Mouse (Mus musculus) forebrain, embryonic 16.5 days (tissue): ENCODE results near the gene Skil. TPM values are rescaled to one million over a fixed set of nuclear protein-coding genes. Genes with fewer than 3 reads are reported as not detected.
A peak's percentile ranks its signal among the peaks of the same experiment; 100 is the strongest.

Experiments used
- ATAC-seq: fragments of 200-750 bp; cut with Nextera tagmentation; 2 replicates; pipeline ENCODE4 v1.8.0; 2017; ENCODE audit warnings: mild to moderate bottlenecking, moderate library complexity
- H3K27ac ChIP-seq: fragments of 300-500 bp; sonication (generic); 2 replicates; pipeline ENCODE4 v1.5.1; 2014; ENCODE audit warnings: low read length, control low read depth
- H3K27me3 ChIP-seq: fragments of 300-500 bp; sonication (generic); replicated peaks from 2 replicates; pipeline ENCODE4 v1.6.1; 2014; ENCODE audit warnings: low read length; ENCODE audit not compliant: control insufficient read depth, insufficient read depth
- H3K36me3 ChIP-seq: fragments of 300-500 bp; sonication (generic); 2 replicates; pipeline ENCODE4 v1.6.1; 2014; ENCODE audit not compliant: control insufficient read depth, insufficient read depth
- H3K4me1 ChIP-seq: fragments of 300-500 bp; sonication (generic); replicated peaks from 2 replicates; pipeline ENCODE4 v1.6.1; 2014; ENCODE audit warnings: low read length; ENCODE audit not compliant: control insufficient read depth, insufficient read depth
- H3K4me2 ChIP-seq: fragments of 300-500 bp; sonication (generic); 2 replicates; pipeline ENCODE4 v1.6.1; 2014; ENCODE audit warnings: mild to moderate bottlenecking, low read length, control low read depth
- H3K4me3 ChIP-seq: fragments of 300-500 bp; sonication (generic); replicated peaks from 2 replicates; pipeline ENCODE4 v1.5.1; 2014; ENCODE audit warnings: mild to moderate bottlenecking, low read length, control low read depth
- H3K9ac ChIP-seq: fragments of 300-500 bp; sonication (generic); replicated peaks from 2 replicates; pipeline ENCODE4 v1.6.1; 2014; ENCODE audit warnings: low read depth, low read length, control low read depth
- H3K9me3 ChIP-seq: fragments of 300-500 bp; sonication (generic); 2 replicates; pipeline ENCODE4 v1.6.1; 2016; ENCODE audit warnings: low read length; ENCODE audit not compliant: control insufficient read depth
- WGBS: fragments of 180-500 bp; shearing (Covaris S2); extraction: QIAGEN DNeasy Blood & Tissue Kit; methylation state at CpG from one replicate; pipeline ENCODE4 v1.1.7; 2014; 5-methylcytosine and 5-hydroxymethylcytosine counted together
- polyA plus RNA-seq: library from polyadenylated mRNA; unstranded; fragments of >200 nt; fragmentation: Nextera tagmentation; extraction: Ambion mirVana; gene quantifications from 2 replicates; pipeline ENCODE4 v1.2.1, GENCODE M21; 2015

Gene Skil
- polyA plus RNA-seq, 1 experiment from 2014 or later = 30.8 TPM

DNA sequence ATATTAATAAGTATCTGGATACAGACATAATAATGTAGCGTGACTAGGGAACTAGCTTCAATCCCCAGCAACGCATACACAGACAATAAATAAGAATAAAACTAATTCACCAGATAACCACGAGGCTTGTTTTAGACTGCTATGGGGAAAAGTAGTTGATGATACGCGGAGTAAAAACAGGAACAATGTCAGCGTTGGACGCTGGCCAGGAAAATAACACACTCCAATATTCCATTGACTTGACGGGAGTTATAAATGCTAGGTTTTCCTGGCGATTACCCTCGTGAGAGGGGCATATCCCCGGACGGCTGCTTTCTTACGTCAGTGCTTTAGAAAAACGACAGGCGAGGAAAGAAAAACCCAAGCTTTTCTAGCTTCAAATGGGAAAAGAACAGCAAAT is 62.9 kb downstream of the Skil start:
- no peak overlapping the region for H3K4me2 ChIP-seq
- H3K4me1 ChIP-seq = no peaks in the 10 kb centered on the region
- no peaks in the 10 kb centered on the region for H3K27me3 ChIP-seq
- H3K9ac ChIP-seq = no peak overlapping the region
- no peak overlapping the region for H3K27ac ChIP-seq
- no peaks in the 10 kb centered on the region for H3K36me3 ChIP-seq
- H3K4me3 ChIP-seq = no peak overlapping the region
- H3K9me3 ChIP-seq = no peaks in the 10 kb centered on the region
- no peak for ATAC-seq
- WGBS = 75% methylated on average over 15 of the region's 15 CpGs

DNA sequence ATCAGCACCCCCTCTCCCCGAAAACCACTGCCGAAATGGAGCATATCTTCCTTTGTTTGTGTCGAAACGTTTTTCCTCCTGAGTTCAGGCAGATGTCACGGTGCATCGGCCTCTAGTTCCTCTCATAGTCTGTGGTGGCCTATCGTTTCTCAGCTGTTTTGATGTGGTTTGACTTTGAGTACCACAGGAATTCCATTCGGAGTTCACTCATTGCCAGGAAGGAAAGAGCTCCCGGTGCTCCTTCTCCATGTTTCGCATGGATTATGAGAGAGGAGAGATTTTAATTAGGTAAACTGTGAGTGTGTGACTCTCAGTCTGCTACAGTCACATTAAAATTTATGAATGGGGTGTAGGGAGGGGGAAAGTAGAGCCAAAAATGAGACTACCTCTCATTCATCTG is 65.2 kb downstream of the Skil start:
- Histone ChIP-seq H3K9me3 (no peaks in the 10 kb centered on the region), H3K4me2 (no peak overlapping the region), H3K27me3 (no peaks in the 10 kb centered on the region), H3K4me1 (no peaks in the 10 kb centered on the region), H3K36me3 (no peaks in the 10 kb centered on the region), H3K27ac (no peak overlapping the region), H3K4me3 (no peak overlapping the region), H3K9ac (no peak overlapping the region)
- no peak for ATAC-seq
- 70% methylated on average over 10 of the region's 10 CpGs for WGBS

DNA sequence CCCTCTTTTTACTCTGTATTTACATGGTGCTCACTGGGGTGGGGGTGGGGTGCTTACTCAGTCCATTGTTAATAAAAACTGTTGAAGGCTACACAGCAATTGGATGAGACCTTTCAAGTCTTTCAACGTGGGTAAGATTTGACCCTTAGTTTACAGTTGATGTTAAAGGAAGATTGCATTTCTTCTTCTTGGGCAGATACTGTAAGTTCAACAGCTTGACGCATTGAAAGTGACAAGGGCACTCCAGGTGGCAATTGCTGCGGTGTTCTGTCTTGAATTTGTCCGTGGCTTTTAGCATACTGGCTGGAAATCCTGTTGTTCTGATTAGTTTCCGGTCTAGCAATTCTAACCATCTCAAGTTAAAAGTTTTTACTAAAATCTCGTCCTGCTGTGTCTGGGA is 66.5 kb downstream of the Skil start:
- no peaks in the 10 kb centered on the region for H3K27me3 ChIP-seq
- ATAC-seq = no peak
- no peak overlapping the region for H3K27ac ChIP-seq
- no peak overlapping the region for H3K9ac ChIP-seq
- H3K36me3 ChIP-seq = no peaks in the 10 kb centered on the region
- WGBS = 26% methylated on average over 6 of the region's 6 CpGs
- H3K4me2 ChIP-seq = no peak overlapping the region
- H3K4me3 ChIP-seq = no peak overlapping the region
- no peaks in the 10 kb centered on the region for H3K9me3 ChIP-seq
- peaks cover 5% of the 10 kb centered on the region; the same call in 1 of the 2 replicates for H3K4me1 ChIP-seq

DNA sequence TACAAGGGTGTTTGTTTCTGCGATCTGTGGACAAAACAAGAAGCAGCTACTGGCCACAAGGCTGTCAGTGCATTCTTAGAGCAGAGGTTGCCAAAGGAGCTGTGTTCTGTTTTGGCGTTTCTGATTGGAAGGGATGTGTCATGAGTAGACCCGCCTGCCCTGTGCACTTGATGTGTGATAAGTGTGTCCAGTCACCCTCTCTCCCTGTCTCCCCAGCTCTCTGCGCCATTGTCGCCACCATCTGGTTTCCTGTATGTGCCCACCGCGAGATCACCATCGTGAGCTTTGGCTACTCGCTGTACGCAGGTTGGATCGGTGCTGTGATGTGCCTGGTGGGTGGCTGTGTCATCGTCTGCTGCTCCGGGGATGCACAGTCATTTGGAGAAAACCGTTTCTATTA is 68.0 kb downstream of the Skil start:
- Histone ChIP-seq H3K4me1 (peaks cover 11% of the 10 kb centered on the region), H3K9me3 (no peaks in the 10 kb centered on the region), H3K27ac (no peak overlapping the region), H3K27me3 (no peaks in the 10 kb centered on the region), H3K4me2 (no peak overlapping the region), H3K9ac (no peak overlapping the region), H3K4me3 (no peak overlapping the region), H3K36me3 (no peaks in the 10 kb centered on the region)
- 94% methylated on average over 14 of the region's 14 CpGs for WGBS
- ATAC-seq = no peak

DNA sequence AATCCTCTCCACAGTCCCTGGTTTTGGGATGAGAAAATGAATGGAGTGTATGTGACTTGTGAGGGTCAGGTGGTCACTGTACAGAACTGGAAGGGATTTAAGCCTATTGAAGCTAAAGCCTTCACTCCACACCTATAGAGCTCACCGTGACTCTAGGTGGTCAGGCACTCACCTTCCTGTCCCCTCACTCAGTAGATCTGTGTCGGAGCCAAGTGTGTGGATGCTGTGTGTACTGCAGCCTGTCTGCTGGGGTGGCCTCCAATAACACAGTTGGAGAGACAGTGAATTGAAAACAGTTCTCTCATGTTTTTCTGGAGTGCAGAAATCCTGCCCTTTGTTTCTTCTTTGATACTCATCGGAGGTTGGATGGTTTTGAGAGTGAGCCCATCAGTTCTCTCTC is 70.9 kb downstream of the Skil start:
- Histone ChIP-seq H3K9me3 (no peaks in the 10 kb centered on the region), H3K27me3 (no peaks in the 10 kb centered on the region), H3K27ac (no peak overlapping the region), H3K36me3 (no peaks in the 10 kb centered on the region), H3K4me2 (no peak overlapping the region), H3K4me1 (peaks cover 11% of the 10 kb centered on the region), H3K4me3 (no peak overlapping the region), H3K9ac (no peak overlapping the region)
- WGBS = 44% methylated on average over 3 of the region's 3 CpGs
- ATAC-seq = peak; percentile 12; the same call in 1 of the 2 replicates

DNA sequence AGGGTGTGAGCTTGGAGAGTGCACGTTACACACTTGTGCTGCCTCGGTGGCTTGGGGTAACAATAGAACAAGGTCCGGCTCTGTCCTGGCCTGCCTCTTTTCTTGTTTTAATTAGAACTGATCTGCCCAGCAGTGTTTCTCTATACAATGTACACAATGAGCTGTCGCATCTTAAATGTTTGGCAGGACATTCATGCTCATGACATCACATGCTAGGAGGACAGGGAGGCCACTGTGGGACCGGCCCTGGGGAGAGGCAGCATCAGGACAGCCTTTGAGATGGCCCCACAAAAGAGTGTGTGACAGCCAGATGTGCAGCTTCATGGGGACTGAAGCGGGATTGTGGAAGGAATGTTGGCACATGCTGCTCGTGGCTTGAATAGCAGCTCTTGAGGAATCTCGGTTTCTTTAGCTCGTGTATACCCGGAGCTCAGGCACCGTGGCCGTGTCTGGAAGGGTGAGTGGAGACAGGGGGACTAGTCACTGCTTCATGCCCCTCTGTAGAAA is 71.6 kb downstream of the Skil start:
- Histone ChIP-seq H3K36me3 (no peaks in the 10 kb centered on the region), H3K4me1 (peaks cover 11% of the 10 kb centered on the region), H3K27me3 (no peaks in the 10 kb centered on the region), H3K4me2 (no peak overlapping the region; the same call in 1 of the 2 replicates), H3K9me3 (no peaks in the 10 kb centered on the region), H3K4me3 (no peak overlapping the region), H3K27ac (no peak overlapping the region), H3K9ac (no peak overlapping the region)
- peak; percentile 68 for ATAC-seq
- 7% methylated on average over 12 of the region's 12 CpGs for WGBS

Other genes starting within 250 kb of the Skil start
- gene Gpr160, start 239.1 kb upstream of the Skil start, polyA plus RNA-seq = 0.65 and 1.3 TPM in 2 replicates
- gene Phc3, start 125.6 kb upstream of the Skil start, polyA plus RNA-seq = 7.5 and 8.5 TPM in 2 replicates
- gene Prkci, start 99.3 kb upstream of the Skil start, polyA plus RNA-seq = 25.5 and 30.8 TPM in 2 replicates
- gene Cldn11, start 54.9 kb downstream of the Skil start, polyA plus RNA-seq = 43.5 and 64.5 TPM in 2 replicates
- gene Slc7a14, start 215.3 kb downstream of the Skil start, polyA plus RNA-seq = 4.7 and 5.9 TPM in 2 replicates